Mouse (Mus musculus) Patski (cell line): ENCODE data around the gene AI854703. TPM values are rescaled to one million over a fixed set of nuclear protein-coding genes. Genes with fewer than 3 reads are reported as not detected.
A peak's percentile ranks its signal among the peaks of the same experiment; 100 is the strongest.

Experiments
- ATAC-seq: fragments of 100-300 bp; one replicate; pipeline ENCODE4 v1.8.0; 2021
- CTCF ChIA-PET: fragments of 350-600 bp; sonication (Branson Sonifier 250); formaldehyde crosslinking; loops from one replicate; lab custom pipeline; 2022; ENCODE audit warnings: inconsistent platforms; lab: Charles Lee
- POLR2A ChIA-PET: fragments of 350-600 bp; sonication (Branson Sonifier 250); formaldehyde crosslinking; loops from one replicate; lab custom pipeline; 2022; ENCODE audit warnings: antibody characterized with exemption, inconsistent platforms; lab: Charles Lee
- DNase-seq: peaks from one replicate; pipeline ENCODE4 v3.0.0-alpha.2; 2011; ENCODE audit warnings: low read depth, low spot score
- H3K27me3 ChIP-seq: fragments of 371-371 bp; one replicate; pipeline ENCODE4 v1.5.1; 2021
- CTCF ChIP-seq: fragments of 100-300 bp; IDR thresholded peaks from one replicate; pipeline ENCODE4 v1.5.1; 2021
- in situ Hi-C: fragments of 300-500 bp; cut with MboI; formaldehyde crosslinking; loops from 3 replicates; pipeline ENCODE4 v1.11.1; 2018; ENCODE audit warnings: low pct_unique_long_range_greater_than_20kb, mixed read lengths
- polyA plus RNA-seq: library from polyadenylated mRNA; unstranded; gene quantifications from one replicate; pipeline ENCODE4 v1.2.3, GENCODE M21; 2021

Gene AI854703
- polyA plus RNA-seq = 25.6 TPM

DNA sequence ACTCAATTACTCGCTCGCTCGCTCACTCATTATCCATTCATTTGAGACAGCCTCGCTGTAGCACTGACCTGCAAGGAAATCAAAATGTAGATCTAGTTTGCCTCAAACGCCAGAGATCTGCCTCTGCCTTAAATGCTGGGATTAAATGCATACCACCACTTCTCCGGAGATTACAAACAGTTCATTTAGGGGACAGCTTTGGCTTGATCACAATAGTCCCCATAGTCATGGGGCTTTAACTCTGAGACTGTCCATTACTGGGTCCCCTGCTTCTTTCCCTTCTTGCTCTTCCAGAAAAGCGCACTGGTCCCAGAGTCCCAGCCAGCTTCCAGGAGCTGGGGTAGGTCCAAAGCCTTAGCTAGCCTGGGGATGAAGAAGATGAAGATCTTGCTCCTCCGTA, at the start of gene AI854703:
TSS of gene AI854703 (plus strand) at position 301 of the 400 bp plus-strand sequence.
- H3K27me3 ChIP-seq = no peaks in the 10 kb centered on the region
- no peak for TF ChIP-seq CTCF
- CTCF ChIA-PET = interaction anchor here (1.1 kb wide), 1 partner anchor 22 kb away, joined by 3 read pairs; no protein-coding TSS in a partner anchor
- POLR2A ChIA-PET = interaction anchor here (0.9 to 4.5 kb wide), 7 partner anchors 13 to 61 kb away, joined by 3 to 24 read pairs (median 5); partner anchors contain the start of genes Gm44965, Repin1 and Zfp775
- in situ Hi-C loops = loop anchor here (5.0 kb wide), 1 partner anchor 89 kb away; the partner anchor contains the start of gene Atp6v0e2
- DNase-seq (no peak), ATAC-seq (peak; percentile 1)

DNA sequence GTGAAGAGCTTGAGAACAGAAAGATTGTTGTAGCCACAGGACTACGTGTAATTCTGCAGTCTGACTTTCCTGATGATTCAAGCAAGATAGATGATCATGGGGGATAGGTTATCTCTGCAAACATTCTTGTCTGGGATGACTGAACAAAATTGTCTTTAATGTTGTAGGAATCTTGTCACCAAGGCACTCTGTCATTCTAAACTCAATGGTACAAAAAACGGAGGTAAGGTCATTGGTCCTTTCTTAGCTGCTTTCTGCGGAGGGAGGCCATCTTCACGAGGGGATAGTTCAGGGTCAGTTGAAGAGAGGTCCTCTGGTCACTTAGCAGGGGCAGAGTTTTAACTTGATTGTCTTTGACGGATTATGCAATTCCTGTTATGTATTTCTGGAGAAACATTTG, 47.8 kb upstream of the AI854703 start:
- TF ChIP-seq CTCF = no peak
- CTCF ChIA-PET = interaction anchor here (1.3 to 1.5 kb wide), 2 partner anchors 9 to 17 kb away, joined by 3 read pairs; no protein-coding TSS in a partner anchor
- in situ Hi-C loops = loop anchor here (10.0 kb wide), 1 partner anchor 186 kb away; no protein-coding TSS in a partner anchor
- no peaks in the 10 kb centered on the region for H3K27me3 ChIP-seq
- POLR2A ChIA-PET = interaction anchor here (0.8 to 1.2 kb wide), 3 partner anchors 9 to 23 kb away, joined by 3 to 5 read pairs (median 3); no protein-coding TSS in a partner anchor
- ATAC-seq (no peak), DNase-seq (no peak)

DNA sequence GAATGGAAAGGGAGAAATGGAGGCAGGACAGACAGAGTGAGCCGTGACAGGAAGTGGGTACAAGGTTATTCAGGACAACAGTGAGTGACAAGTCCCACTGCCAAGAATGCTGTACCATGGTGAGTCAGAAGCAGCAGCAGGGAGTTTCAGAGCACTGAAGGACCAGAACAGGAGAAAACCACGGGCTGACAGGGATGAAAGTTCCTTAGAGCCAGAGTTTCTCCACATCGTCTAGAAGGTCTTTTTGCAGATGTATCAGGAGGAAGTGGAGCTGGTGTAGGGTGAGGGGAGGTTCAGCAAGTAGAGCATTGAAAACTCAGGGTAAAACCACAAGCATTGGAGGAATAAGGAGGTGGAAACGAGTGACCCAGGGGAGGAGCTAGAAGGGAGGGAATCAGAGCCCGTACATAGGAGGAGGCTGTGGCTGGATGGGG, 47.3 kb upstream of the AI854703 start:
- POLR2A ChIA-PET = interaction anchor here (0.5 to 1.0 kb wide), 3 partner anchors 12 to 34 kb away, joined by 3 to 11 read pairs (median 4); no protein-coding TSS in a partner anchor
- no peak for TF ChIP-seq CTCF
- DNase-seq = no peak
- CTCF ChIA-PET = interaction anchor here (1.1 to 1.7 kb wide), 5 partner anchors 9 to 66 kb away, joined by 3 to 6 read pairs (median 3); partner anchors contain the start of genes Gm44965 and Repin1
- in situ Hi-C loops = loop anchor here (10.0 kb wide), 1 partner anchor 186 kb away; no protein-coding TSS in a partner anchor
- H3K27me3 ChIP-seq = no peaks in the 10 kb centered on the region
- peak; percentile 47 for ATAC-seq

DNA sequence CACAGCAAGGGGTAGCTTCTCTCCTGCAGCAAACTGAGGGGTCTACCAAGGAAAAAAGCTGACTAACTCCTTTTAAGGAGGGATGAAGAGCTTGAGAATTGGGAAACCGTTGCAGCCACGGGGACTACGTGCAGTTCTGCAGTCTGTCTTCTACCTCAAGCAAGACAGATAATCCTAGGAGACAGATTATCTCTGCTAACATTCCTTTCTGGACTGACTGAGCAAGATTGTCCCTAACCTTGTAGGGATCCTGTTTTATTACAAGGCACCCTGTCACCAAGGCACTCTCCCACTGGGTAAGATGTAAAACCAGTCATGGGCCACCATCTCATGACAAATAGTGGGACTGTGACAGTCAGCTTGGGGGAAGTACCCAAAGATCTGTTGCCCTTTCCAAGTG, 45.3 kb upstream of the AI854703 start:
- POLR2A ChIA-PET = interaction anchor here (1.0 kb wide), 1 partner anchor 12 kb away, joined by 3 read pairs; the partner anchor contains the start of genes Gm44965 and Repin1
- CTCF ChIA-PET = interaction anchor here (0.9 to 3.1 kb wide), 8 partner anchors 10 to 190 kb away, joined by 3 to 20 read pairs (median 5); partner anchors contain the start of genes Gimap3, Gimap8, Gm44965 and Repin1
- no peak for ATAC-seq
- no peak for DNase-seq
- no peak for TF ChIP-seq CTCF
- no peaks in the 10 kb centered on the region for H3K27me3 ChIP-seq
- in situ Hi-C loops = loop anchor here (5.0 kb wide), 1 partner anchor 61 kb away; no protein-coding TSS in a partner anchor

DNA sequence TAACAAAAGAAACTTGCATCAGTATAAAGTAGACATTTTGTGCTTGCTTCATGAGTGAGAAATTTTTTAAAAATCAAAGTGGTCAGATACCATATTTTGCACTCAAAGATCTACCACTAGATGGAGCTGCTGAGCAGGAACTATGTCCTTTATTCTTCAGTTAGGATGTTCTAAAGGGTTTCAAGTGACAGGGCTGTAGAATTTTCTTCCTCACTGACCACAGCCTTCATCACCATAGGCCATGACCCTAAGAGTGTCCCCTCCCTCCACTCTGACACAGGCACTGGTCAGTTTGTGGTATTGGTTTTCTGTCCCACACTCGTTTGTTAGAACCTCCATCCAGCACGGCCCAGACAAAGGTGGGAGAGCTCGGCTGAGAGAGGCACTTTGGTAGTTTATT, 44.5 kb upstream of the AI854703 start:
- POLR2A ChIA-PET = interaction anchor here (0.8 to 1.0 kb wide), 2 partner anchors 12 to 43 kb away, joined by 3 to 4 read pairs; partner anchors contain the start of genes Gm44965 and Repin1
- peak; percentile 64 for TF ChIP-seq CTCF
- DNase-seq (no peak), ATAC-seq (no peak)
- H3K27me3 ChIP-seq = no peaks in the 10 kb centered on the region
- CTCF ChIA-PET = interaction anchor here (0.8 to 3.1 kb wide), 14 partner anchors 8 to 201 kb away, joined by 3 to 20 read pairs (median 4); partner anchors contain the start of genes Gimap8, Gm44965 and Repin1
- in situ Hi-C loops = loop anchor here (5.0 kb wide), 1 partner anchor 60 kb away; no protein-coding TSS in a partner anchor

DNA sequence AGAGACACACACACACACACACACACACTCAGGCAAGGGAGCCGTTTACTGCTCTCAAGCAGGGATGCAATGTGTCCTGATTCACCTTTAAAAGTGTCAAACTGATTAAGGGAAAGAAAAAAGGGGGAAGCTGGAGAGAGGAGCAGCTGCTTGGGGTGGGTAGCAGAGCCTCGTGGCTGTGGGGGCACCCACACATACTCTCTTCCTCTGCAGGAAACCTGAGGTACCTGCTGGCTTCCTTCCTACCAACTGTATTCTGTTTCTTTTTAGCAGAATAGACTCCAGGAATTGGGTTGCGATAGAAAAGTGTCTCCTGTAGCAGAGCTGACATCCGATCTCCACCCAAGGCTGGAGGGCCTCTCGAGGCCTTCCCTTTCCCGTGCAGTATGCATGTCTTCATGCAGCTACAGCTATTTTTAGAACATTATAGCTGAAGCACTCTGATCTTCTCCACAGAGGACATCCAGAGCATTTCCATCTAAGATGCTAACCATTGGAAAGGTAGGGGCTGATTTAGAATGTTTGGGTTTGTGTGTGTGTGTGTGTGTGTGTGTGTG, 37.3 kb upstream of the AI854703 start, which contains the start of gene Gm45021:
TSS of gene Gm45021 (plus strand) at position 417 of the 557 bp plus-strand sequence.
- DNase-seq (no peak), ATAC-seq (no peak)
- in situ Hi-C loops = no loop called here
- ChIA-PET CTCF (interaction anchor here (1.7 kb wide), 1 partner anchor 369 kb away, joined by 3 read pairs; no protein-coding TSS in a partner anchor), POLR2A (no interaction called here)
- TF ChIP-seq CTCF = no peak
- H3K27me3 ChIP-seq = no peaks in the 10 kb centered on the region

DNA sequence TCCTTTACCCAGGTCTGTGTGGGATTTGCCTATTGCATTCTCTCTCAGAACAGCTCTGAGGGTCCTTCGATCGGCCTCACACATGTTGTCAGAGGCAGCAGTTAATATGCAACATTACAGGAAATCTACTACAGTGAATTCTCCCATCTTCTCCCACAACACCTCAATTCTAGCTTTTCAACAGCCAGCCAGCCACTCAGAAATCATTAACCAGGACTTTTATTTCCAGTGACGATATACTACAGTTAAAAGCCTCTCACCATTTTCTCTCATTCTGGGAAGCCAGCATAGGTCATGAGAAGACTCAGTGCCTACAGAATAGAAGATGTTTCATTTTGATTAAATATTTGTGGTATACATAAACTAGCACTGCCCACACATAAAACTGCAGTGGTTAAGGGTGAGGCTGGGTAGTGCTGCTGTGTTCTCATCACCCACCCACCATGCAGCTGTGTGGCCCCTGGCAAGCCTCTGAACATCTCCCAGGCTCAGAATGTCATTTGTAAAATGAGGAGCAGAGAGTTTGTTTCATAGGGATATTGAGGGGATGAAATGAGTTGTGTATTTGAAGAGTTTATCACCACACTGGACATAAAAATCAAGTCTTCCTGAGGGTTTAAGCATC, 35.2 kb upstream of the AI854703 start:
- no peaks in the 10 kb centered on the region for H3K27me3 ChIP-seq
- DNase-seq (no peak), ATAC-seq (no peak)
- ChIA-PET POLR2A (interaction anchor here (0.8 kb wide), 1 partner anchor 12 kb away, joined by 4 read pairs; no protein-coding TSS in a partner anchor), CTCF (interaction anchor here (1.2 kb wide), 2 partner anchors 10 to 55 kb away, joined by 3 to 4 read pairs; no protein-coding TSS in a partner anchor)
- in situ Hi-C loops = no loop called here
- TF ChIP-seq CTCF = no peak

DNA sequence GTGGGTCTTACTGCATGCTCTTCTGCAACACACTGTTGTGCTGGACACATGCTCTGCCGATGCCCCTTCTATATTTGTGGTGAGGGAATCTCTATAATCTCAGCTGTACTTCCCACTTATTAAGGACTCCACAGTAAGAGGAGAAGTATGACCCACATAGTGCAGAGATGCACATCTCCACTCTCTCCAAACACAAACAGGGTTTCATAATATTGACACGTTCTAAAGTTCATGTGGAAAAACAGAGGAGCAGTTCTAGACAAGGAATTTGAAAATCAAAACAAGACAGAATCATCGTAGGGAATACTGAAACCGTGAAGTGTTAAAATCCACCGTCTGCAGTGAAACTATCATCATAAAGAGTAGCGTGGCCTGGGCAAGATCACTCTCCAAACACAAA, 34.7 kb upstream of the AI854703 start:
- CTCF ChIA-PET = interaction anchor here (1.2 kb wide), 1 partner anchor 10 kb away, joined by 3 read pairs; no protein-coding TSS in a partner anchor
- in situ Hi-C loops = no loop called here
- H3K27me3 ChIP-seq = no peaks in the 10 kb centered on the region
- no peak for TF ChIP-seq CTCF
- DNase-seq (no peak), ATAC-seq (no peak)
- POLR2A ChIA-PET = interaction anchor here (0.8 kb wide), 1 partner anchor 12 kb away, joined by 4 read pairs; no protein-coding TSS in a partner anchor

DNA sequence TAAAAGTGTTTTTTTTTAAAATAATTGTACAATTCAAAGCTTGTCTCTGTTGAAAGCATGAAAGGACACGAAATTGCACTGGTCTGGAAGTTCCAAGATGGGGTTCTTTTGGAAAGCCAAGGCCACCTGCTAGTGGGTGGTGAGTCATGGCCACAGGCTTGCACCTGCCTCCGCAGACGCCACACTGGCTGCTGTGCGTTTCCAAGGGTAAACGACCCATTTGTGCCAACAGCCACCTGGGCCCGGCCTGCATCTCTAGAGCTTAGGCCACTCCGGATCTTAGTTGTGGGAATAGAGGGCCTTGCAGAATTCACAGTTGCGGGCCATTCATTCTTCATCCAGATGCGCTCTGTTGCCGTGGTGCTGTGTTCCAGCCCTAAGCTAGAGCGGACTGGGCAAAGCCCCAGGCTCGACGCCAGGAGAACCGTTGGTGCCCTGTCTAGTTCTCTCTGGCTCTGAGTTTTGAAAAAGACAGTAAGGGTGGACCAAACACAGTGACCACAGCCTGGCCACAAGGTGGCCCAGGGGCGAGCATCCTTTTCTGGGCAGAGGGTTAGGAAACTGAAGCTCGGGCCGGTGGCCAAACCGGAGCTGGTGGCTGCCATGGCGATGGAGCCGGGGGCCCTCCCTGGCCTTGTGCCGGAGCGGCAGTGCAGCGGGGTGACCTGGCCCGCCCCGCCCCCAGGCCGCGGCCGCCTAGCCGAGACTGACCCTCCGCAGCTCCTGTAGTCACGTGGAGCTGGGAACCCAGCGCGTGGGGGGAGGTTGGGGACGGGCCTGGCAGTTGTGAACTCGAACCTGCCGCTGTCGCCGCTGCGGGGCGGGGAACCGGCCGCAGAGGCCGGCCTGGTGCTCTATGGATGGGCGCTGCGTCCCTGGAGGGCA, 33.2 kb upstream of the AI854703 start, which contains the start of the genes Repin1 and Gm44965:
TSS of gene Repin1 (plus strand) at position 726 of the 885 bp plus-strand sequence.
TSS of gene Gm44965 (plus strand) at position 784 of the 885 bp plus-strand sequence.
- ATAC-seq = peak; percentile 77
- POLR2A ChIA-PET = interaction anchor here (0.6 to 2.7 kb wide), 8 partner anchors 10 to 221 kb away, joined by 3 to 24 read pairs (median 3); partner anchors contain the start of gene AI854703
- peak; percentile 64 for DNase-seq
- H3K27me3 ChIP-seq = no peaks in the 10 kb centered on the region
- TF ChIP-seq CTCF = no peak
- in situ Hi-C loops = no loop called here
- CTCF ChIA-PET = interaction anchor here (0.6 to 2.7 kb wide), 10 partner anchors 8 to 53 kb away, joined by 3 to 20 read pairs (median 4); partner anchors contain the start of genes Gimap8 and Zfp775
